Mouse (Mus musculus) CH12.LX (cell line): ENCODE measurements around the gene Sf3a1. TPM values are rescaled to one million over a fixed set of nuclear protein-coding genes. Genes with fewer than 3 reads are reported as not detected.

Experiments
- DNase-seq: peaks from one replicate; pipeline ENCODE4 v3.0.0-alpha.2; 2013; ENCODE audit errors: extremely low read depth
- H3K27ac ChIP-seq: 2 replicates; pipeline ENCODE4 v1.5.1; 2012; ENCODE audit warnings: low read depth, mild to moderate bottlenecking, control low read depth, moderate library complexity; ENCODE audit not compliant: insufficient read depth
- H3K27me3 ChIP-seq: replicated peaks from 2 replicates; pipeline ENCODE3; 2012; ENCODE audit warnings: inconsistent platforms
- H3K36me3 ChIP-seq, 2 experiments: replicated peaks in 1 of 2; 2 replicates each; pipeline versions ENCODE3 to v1.6.1; 2012; ENCODE audit warnings: inconsistent platforms in 1 of 2, low read length in 1 of 2, mild to moderate bottlenecking in 1 of 2, mixed read lengths in 1 of 2, moderate library complexity in 1 of 2; ENCODE audit not compliant: control insufficient read depth in 1 of 2, insufficient read depth in 1 of 2
- H3K4me1 ChIP-seq, 2 experiments: 2 replicates each; pipeline ENCODE4 v1.6.1; 2012; ENCODE audit warnings: inconsistent platforms in 1 of 2, moderate library complexity in 1 of 2; ENCODE audit not compliant: insufficient read depth in 2 of 2, control insufficient read depth in 1 of 2
- H3K4me2 ChIP-seq: 2 replicates; pipeline ENCODE4 v1.6.1; 2012; ENCODE audit warnings: low read depth, mild to moderate bottlenecking, control low read depth; ENCODE audit not compliant: poor library complexity, insufficient read depth, severe bottlenecking
- H3K4me3 ChIP-seq, 3 experiments: fragments of 150-350 bp in 1 of 3; sonication (generic) in 1 of 3; replicated peaks in 1 of 3; 2 replicates each; pipeline versions ENCODE3 to v1.5.1; 2011 to 2012; ENCODE audit warnings: low read depth in 2 of 3, low read length in 2 of 3, mild to moderate bottlenecking in 2 of 3, moderate library complexity in 2 of 3, control low read depth in 1 of 3, improper control_type of control experiment in 1 of 3, inconsistent platforms in 1 of 3, mixed read lengths in 1 of 3; ENCODE audit not compliant: poor library complexity in 1 of 3
- H3K79me2 ChIP-seq: replicated peaks from 2 replicates; pipeline ENCODE4 v1.6.1; 2012; ENCODE audit warnings: mild to moderate bottlenecking, moderate library complexity; ENCODE audit not compliant: control insufficient read depth, poor library complexity, insufficient read depth, severe bottlenecking; ENCODE audit errors: extremely low read depth
- H3K9ac ChIP-seq: 2 replicates; pipeline ENCODE4 v1.6.1; 2012; ENCODE audit warnings: low read depth, mild to moderate bottlenecking, control low read depth, moderate library complexity; ENCODE audit not compliant: insufficient read depth
- H3K9me3 ChIP-seq: replicated peaks from 2 replicates; pipeline ENCODE3; 2012; ENCODE audit warnings: low read length, inconsistent platforms, mixed read lengths
- CHD1 ChIP-seq: IDR thresholded peaks from 2 replicates; pipeline ENCODE4 v1.6.1; 2012; ENCODE audit warnings: low read depth, low read length, improper control_type of control experiment, inconsistent platforms
- CHD2 ChIP-seq: IDR thresholded peaks from 2 replicates; pipeline ENCODE4 v1.6.1; 2011; ENCODE audit warnings: low read length, improper control_type of control experiment
- E2F4 ChIP-seq: IDR thresholded peaks from 2 replicates; pipeline ENCODE4 v1.6.1; 2011; ENCODE audit warnings: low read depth, low read length, improper control_type of control experiment; ENCODE audit not compliant: insufficient replicate concordance
- GABPA ChIP-seq: IDR thresholded peaks from 2 replicates; pipeline ENCODE4 v1.6.1; 2012; ENCODE audit warnings: low read depth, low read length, improper control_type of control experiment, inconsistent platforms; ENCODE audit not compliant: insufficient replicate concordance
- HCFC1 ChIP-seq: IDR thresholded peaks from 2 replicates; pipeline ENCODE4 v1.6.1; 2012; ENCODE audit warnings: low read depth, mild to moderate bottlenecking, inconsistent platforms, low read length, improper control_type of control experiment
- JUN ChIP-seq: IDR thresholded peaks from 2 replicates; pipeline ENCODE4 v1.6.1; 2011; ENCODE audit warnings: low read depth, mild to moderate bottlenecking, low read length, improper control_type of control experiment, moderate library complexity; ENCODE audit not compliant: insufficient read depth
- KAT2A ChIP-seq: IDR thresholded peaks from 2 replicates; pipeline ENCODE4 v1.6.1; 2012; ENCODE audit warnings: low read length, improper control_type of control experiment, inconsistent platforms; ENCODE audit not compliant: insufficient replicate concordance
- MAFK ChIP-seq: IDR thresholded peaks from 2 replicates; pipeline ENCODE4 v1.6.1; 2011; ENCODE audit warnings: low read length, improper control_type of control experiment; ENCODE audit not compliant: insufficient replicate concordance
- MAZ ChIP-seq: IDR thresholded peaks from 2 replicates; pipeline ENCODE4 v1.6.1; 2012; ENCODE audit warnings: low read depth, mild to moderate bottlenecking, inconsistent platforms, low read length, improper control_type of control experiment, moderate library complexity
- MXI1 ChIP-seq: IDR thresholded peaks from 2 replicates; pipeline ENCODE4 v1.6.1; 2011; ENCODE audit warnings: mild to moderate bottlenecking, low read depth, low read length, improper control_type of control experiment
- MYC ChIP-seq: IDR thresholded peaks from 2 replicates; pipeline ENCODE4 v1.6.1; 2011; ENCODE audit warnings: low read depth, mild to moderate bottlenecking, improper control_type of control experiment, low read length
- PAX5 ChIP-seq: IDR thresholded peaks from 2 replicates; pipeline ENCODE4 v1.6.1; 2012; ENCODE audit warnings: low read length, inconsistent platforms, mixed read lengths
- RCOR1 ChIP-seq: conservative IDR thresholded peaks from 2 replicates; pipeline ENCODE4 v1.6.1; 2012; ENCODE audit warnings: low read depth, mild to moderate bottlenecking, inconsistent platforms, low read length, improper control_type of control experiment
- SIN3A ChIP-seq: IDR thresholded peaks from 2 replicates; pipeline ENCODE4 v1.6.1; 2012; ENCODE audit warnings: low read length, improper control_type of control experiment, inconsistent platforms
- SMC3 ChIP-seq: IDR thresholded peaks from 2 replicates; pipeline ENCODE4 v1.6.1; 2011; ENCODE audit warnings: low read depth, low read length, improper control_type of control experiment
- TCF12 ChIP-seq: IDR thresholded peaks from 2 replicates; pipeline ENCODE4 v1.6.1; 2014; ENCODE audit warnings: low read depth, mild to moderate bottlenecking, inconsistent platforms, low read length, improper control_type of control experiment
- UBTF ChIP-seq: IDR thresholded peaks from 2 replicates; pipeline ENCODE4 v1.6.1; 2012; ENCODE audit warnings: low read depth, mild to moderate bottlenecking, inconsistent platforms, low read length, improper control_type of control experiment, moderate library complexity
- USF1 ChIP-seq: IDR thresholded peaks from 2 replicates; pipeline ENCODE4 v1.6.1; 2014; ENCODE audit warnings: low read depth, mild to moderate bottlenecking, inconsistent platforms, low read length, improper control_type of control experiment
- ZC3H11A ChIP-seq: IDR thresholded peaks from 2 replicates; pipeline ENCODE4 v1.6.1; 2012; ENCODE audit warnings: low read depth, mild to moderate bottlenecking, inconsistent platforms, low read length, improper control_type of control experiment
- ZKSCAN1 ChIP-seq: IDR thresholded peaks from 2 replicates; pipeline ENCODE4 v1.6.1; 2012; ENCODE audit warnings: low read depth, inconsistent platforms, low read length, improper control_type of control experiment, borderline replicate concordance
- ZMIZ1 ChIP-seq: IDR thresholded peaks from 2 replicates; pipeline ENCODE4 v1.6.1; 2012; ENCODE audit warnings: low read depth, mild to moderate bottlenecking, inconsistent platforms, low read length, improper control_type of control experiment
- ZNF384 ChIP-seq: IDR thresholded peaks from 2 replicates; pipeline ENCODE4 v1.6.1; 2012; ENCODE audit warnings: low read depth, low read length, improper control_type of control experiment, inconsistent platforms
- dilution Hi-C: fragments of 300-500 bp; cut with MboI; formaldehyde crosslinking; loops from 2 replicates; pipeline ENCODE4 v1.14.3; 2020; ENCODE audit warnings: low sequenced_read_pairs; ENCODE audit not compliant: extremely low pct_unique_long_range_greater_than_20kb, extremely low pct_ligation_motif_present
- in situ Hi-C: fragments of 300-500 bp; cut with MboI; formaldehyde crosslinking; loops from 3 replicates; pipeline ENCODE4 v1.14.3; 2019; ENCODE audit warnings: low sequenced_read_pairs, low pct_ligation_motif_present, low pct_unique_long_range_greater_than_20kb, mixed read lengths
- polyA plus RNA-seq: library from polyadenylated mRNA; unstranded; fragments of >175 nt; gene quantifications from 2 replicates; pipeline ENCODE4 v1.2.1, GENCODE M21; 2012; ENCODE audit warnings: low read depth; ENCODE audit not compliant: insufficient read length
- total RNA-seq, 2 experiments: library from RNA; depleted of rRNA; stranded (reverse); fragments of 300-350 nt in 1 of 2; fragments of >200 nt in 1 of 2; gene quantifications; 2 replicates each; pipeline ENCODE4 v1.2.3; 2012 to 2014

The Sf3a1 gene
- total and polyA plus RNA-seq, 3 experiments = 29.5 to 97.6 (median 46.5) TPM

DNA sequence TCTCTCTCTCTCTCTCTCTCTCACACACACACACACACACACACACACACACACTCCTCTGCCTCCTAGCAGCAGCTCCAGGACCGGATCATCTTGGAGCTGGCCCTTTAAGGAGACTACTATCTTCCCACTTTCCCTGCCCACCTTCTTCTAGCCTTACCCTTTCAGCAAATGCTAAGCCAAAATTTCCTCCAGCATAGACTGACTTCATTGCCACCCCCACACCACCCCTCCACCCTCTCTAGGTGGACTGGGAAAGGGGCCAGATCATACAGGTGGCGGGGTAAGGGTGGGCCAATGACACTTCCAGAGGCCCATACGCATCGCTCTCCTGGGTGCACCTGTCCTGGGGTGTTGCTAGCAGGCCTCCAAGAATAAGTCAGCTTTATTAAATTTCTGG, 44.7 kb upstream of the Sf3a1 start:
- dilution Hi-C loops = no loop called here
- H3K4me3 ChIP-seq = no peak overlapping the region
- TF ChIP-seq USF1 (no peak), HCFC1 (no peak), JUN (no peak), UBTF (no peak), CHD1 (no peak), MAFK (no peak), SIN3A (no peak), MXI1 (no peak)
- no peak for DNase-seq
- H3K36me3 ChIP-seq = peaks cover 30 to 91% of the 10 kb centered on the region in 2 experiments
- in situ Hi-C loops = no loop called here
- no peak overlapping the region for H3K9ac ChIP-seq
- no peak overlapping the region for H3K27ac ChIP-seq
- no peak overlapping the region for H3K4me2 ChIP-seq
- no peaks in the 10 kb centered on the region for H3K79me2 ChIP-seq
- H3K4me1 ChIP-seq = no peaks in the 10 kb centered on the region
- no peaks in the 10 kb centered on the region for H3K9me3 ChIP-seq
- H3K27me3 ChIP-seq = no peaks in the 10 kb centered on the region

- DNase-seq = no peak
- dilution Hi-C loops = no loop called here
- no peak overlapping the region for H3K4me3 ChIP-seq
Measured at GRCm38 (mm10) chr11:4116458-4117141, 43.5 kb upstream of the Sf3a1 start.

More at GRCm38 (mm10) chr11:4116458-4117141, 43.5 kb upstream of the Sf3a1 start:
- in situ Hi-C loops = no loop called here
- no peaks in the 10 kb centered on the region for H3K79me2 ChIP-seq
- peaks cover 0 to 10% of the 10 kb centered on the region in 2 experiments; a peak in 3 of 4 replicates for H3K4me1 ChIP-seq
- no peaks in the 10 kb centered on the region for H3K27me3 ChIP-seq
- H3K27ac ChIP-seq = no peak overlapping the region
- TF ChIP-seq ZNF384 (no peak), ZKSCAN1 (no peak), GABPA (no peak), RCOR1 (no peak), MAZ (no peak), ZC3H11A (no peak), TCF12 (no peak), CHD2 (no peak), HCFC1 (no peak), MYC (no peak), ZMIZ1 (no peak), JUN (no peak), E2F4 (no peak), KAT2A (no peak), PAX5 (no peak), SMC3 (no peak), SIN3A (no peak)
- H3K9ac ChIP-seq = no peak overlapping the region
- H3K36me3 ChIP-seq = peaks cover 23 to 86% of the 10 kb centered on the region in 2 experiments
- no peak overlapping the region for H3K4me2 ChIP-seq
- no peaks in the 10 kb centered on the region for H3K9me3 ChIP-seq
